Mouse (Mus musculus) kidney, postnatal 14 days (tissue): ENCODE data around the gene Bod1.

ENCODE experiments used
- DNase-seq: peaks from one replicate; pipeline ENCODE4 v3.0.0; 2022; ENCODE audit warnings: mixed read lengths

Gene Bod1

GRCm38 (mm10) chr11:31664186-31664585 lies 7.5 kb downstream of the Bod1 start:
- DNase-seq: peak; percentile 33

GRCm38 (mm10) chr11:31663501-31663900 lies 8.2 kb downstream of the Bod1 start:
- no peak for DNase-seq

GRCm38 (mm10) chr11:31662872-31663446 lies 8.7 kb downstream of the Bod1 start:
- no peak for DNase-seq

- no peak for DNase-seq
Observed at GRCm38 (mm10) chr11:31662214-31662613, 9.5 kb downstream of the Bod1 start.

- no peak for DNase-seq
Observed at GRCm38 (mm10) chr11:31657806-31658175, 13.9 kb downstream of the Bod1 start.

- DNase-seq: no peak
Observed at GRCm38 (mm10) chr11:31657168-31657805, 14.4 kb downstream of the Bod1 start.

- DNase-seq: no peak
Observed at GRCm38 (mm10) chr11:31649507-31649906, 22.2 kb downstream of the Bod1 start.

- no peak for DNase-seq
Observed at GRCm38 (mm10) chr11:31647268-31647667, 24.4 kb downstream of the Bod1 start.

- no peak for DNase-seq
Observed at GRCm38 (mm10) chr11:31646571-31646970, 25.1 kb downstream of the Bod1 start.

- no peak for DNase-seq
Observed at GRCm38 (mm10) chr11:31643120-31643519, 28.6 kb downstream of the Bod1 start.

- no peak for DNase-seq
Observed at GRCm38 (mm10) chr11:31641066-31641810, 30.4 kb downstream of the Bod1 start.

- DNase-seq: no peak
Observed at GRCm38 (mm10) chr11:31640187-31640586, 31.5 kb downstream of the Bod1 start.

- DNase-seq: peak; percentile 78
Observed at GRCm38 (mm10) chr11:31637788-31638373, 33.8 kb downstream of the Bod1 start.

- no peak for DNase-seq
Observed at GRCm38 (mm10) chr11:31628700-31629099, 43.0 kb downstream of the Bod1 start.

GRCm38 (mm10) chr11:31620796-31621195 lies 50.9 kb downstream of the Bod1 start:
- no peak for DNase-seq

- no peak for DNase-seq
Observed at GRCm38 (mm10) chr11:31617797-31618196, 53.9 kb downstream of the Bod1 start.

- DNase-seq: peak; percentile 66
Observed at GRCm38 (mm10) chr11:31617236-31617635, 54.4 kb downstream of the Bod1 start.

- no peak for DNase-seq
Observed at GRCm38 (mm10) chr11:31616722-31617121, 55.0 kb downstream of the Bod1 start.
